ENCODE assay signal across 8 mouse cellular contexts in the genomic region with DNA sequence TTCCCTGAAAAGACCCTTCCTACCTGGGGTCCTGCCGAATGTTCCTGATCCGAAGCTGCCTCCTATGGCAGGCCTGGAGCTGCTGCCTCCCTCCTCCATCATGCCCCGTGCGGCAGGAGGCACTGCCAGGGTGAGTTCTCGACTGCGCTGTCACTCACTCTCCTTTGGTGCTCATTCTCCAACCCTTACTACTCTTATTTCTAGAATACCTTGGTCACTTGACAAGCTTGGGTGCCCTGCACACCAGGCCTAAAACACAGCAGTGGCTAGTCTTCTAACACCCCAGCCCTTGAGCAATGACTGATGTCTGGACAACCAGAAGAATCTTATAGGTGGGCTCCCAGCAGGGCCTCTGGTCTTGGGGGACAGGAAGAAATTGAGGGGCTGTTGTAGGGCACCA. TPM values are rescaled to one million over a fixed set of nuclear protein-coding genes. Genes with fewer than 3 reads are reported as not detected.
DNase-seq lines count a peak whose midpoint lies in the region; ATAC-seq and TF ChIP-seq lines count a peak whose summit lies in the region.
"Not testable (repeated sequence)": the region's sequence is repeated elsewhere in the genome, so short reads cannot be mapped to it uniquely, and the experiment has no call there.

No protein-coding gene starts in this region.

- H3K4me3 ChIP-seq in hindbrain, embryonic 12.5 days; intestine, embryonic 16.5 days (ENCODE audit: low read length); liver, embryonic 11.5 days (ENCODE audit: low read depth, low read length); lung, postnatal 0 days (ENCODE audit: low read depth, low read length); midbrain, embryonic 15.5 days; stomach, embryonic 16.5 days (replicated peaks; ENCODE audit: low read length): not testable (repeated sequence)

- H3K4me2 ChIP-seq in hindbrain, embryonic 12.5 days (replicated peaks); intestine, embryonic 16.5 days (ENCODE audit: low read depth, low read length); liver, embryonic 11.5 days; lung, postnatal 0 days (replicated peaks; ENCODE audit: low read depth, low read length); midbrain, embryonic 15.5 days; stomach, embryonic 16.5 days (ENCODE audit: low read depth, low read length): not testable (repeated sequence)

- TF ChIP-seq EP300 in lung, postnatal 0 days (IDR thresholded peaks at IDR 0.05): not testable (repeated sequence)

- WGBS in hindbrain, embryonic 12.5 days: 94% methylated on average over 6 of the region's 6 CpGs
- WGBS in intestine, embryonic 16.5 days: 97% methylated on average over 6 of the region's 6 CpGs
- 94% methylated on average over 6 of the region's 6 CpGs for WGBS in liver, embryonic 11.5 days
- 92% methylated on average over 6 of the region's 6 CpGs for WGBS in lung, postnatal 0 days
- WGBS in midbrain, embryonic 15.5 days: 93% methylated on average over 6 of the region's 6 CpGs
- 92% methylated on average over 6 of the region's 6 CpGs for WGBS in stomach, embryonic 16.5 days

- H3K9ac ChIP-seq in hindbrain, embryonic 12.5 days; intestine, embryonic 16.5 days (ENCODE audit: low read depth, low read length); liver, embryonic 11.5 days (ENCODE audit: low read depth, low read length); lung, postnatal 0 days (replicated peaks; ENCODE audit: low read depth); midbrain, embryonic 15.5 days; stomach, embryonic 16.5 days (ENCODE audit: low read length): not testable (repeated sequence)

- peaks cover 26% of the 10 kb centered on the region for H3K36me3 ChIP-seq in hindbrain, embryonic 12.5 days
- H3K36me3 ChIP-seq in intestine, embryonic 16.5 days (ENCODE audit: control insufficient read depth, insufficient read depth, low read length); liver, embryonic 11.5 days (ENCODE audit: control insufficient read depth, insufficient read depth, low read length); lung, postnatal 0 days (ENCODE audit: insufficient read depth, low read length); midbrain, embryonic 15.5 days (replicated peaks); stomach, embryonic 16.5 days (ENCODE audit: control insufficient read depth, insufficient read depth, low read length): not testable (repeated sequence)

- not testable (repeated sequence) for H3K9me3 ChIP-seq in hindbrain, embryonic 12.5 days (replicated peaks); intestine, embryonic 16.5 days (ENCODE audit: control insufficient read depth, low read length); liver, embryonic 11.5 days (ENCODE audit: control insufficient read depth, low read length); lung, postnatal 0 days (ENCODE audit: low read length); midbrain, embryonic 15.5 days; stomach, embryonic 16.5 days (replicated peaks; ENCODE audit: control insufficient read depth, low read length)

- DNase-seq in liver, embryonic 11.5 days (ENCODE audit: low spot score); lung, postnatal 0 days (ENCODE audit: low spot score): not testable (repeated sequence)

- ATAC-seq in cerebellum, adult (ENCODE audit: insufficient number of reproducible peaks, low FRiP score, low TSS enrichment): peak; percentile 43; the same call in 1 of the 2 replicates
- peak; percentile 36; the same call in 1 of the 2 replicates for ATAC-seq in frontal cortex, adult (ENCODE audit: low TSS enrichment)
- peak; percentile 52; the same call in 1 of the 2 replicates for ATAC-seq in hindbrain, embryonic 12.5 days (ENCODE audit: low FRiP score)
- peak; percentile 24; the same call in 1 of the 2 replicates for ATAC-seq in intestine, embryonic 16.5 days
- ATAC-seq in liver, embryonic 11.5 days (replicated peaks; ENCODE audit: low FRiP score): peak; percentile 56
- ATAC-seq in lung, postnatal 0 days: peak; percentile 39; the same call in 1 of the 2 replicates
- 0 out of 2 replicates have a peak, but pooled peaks have one; percentile 37 for ATAC-seq in midbrain, embryonic 15.5 days (replicated peaks)
- ATAC-seq in stomach, embryonic 16.5 days (ENCODE audit: insufficient read depth, low FRiP score): 0 out of 2 replicates have a peak, but pooled peaks have one; percentile 14

- not testable (repeated sequence) for H3K27me3 ChIP-seq in hindbrain, embryonic 12.5 days; intestine, embryonic 16.5 days (replicated peaks; ENCODE audit: control insufficient read depth, insufficient read depth, low read length); liver, embryonic 11.5 days (replicated peaks; ENCODE audit: control insufficient read depth, insufficient read depth, low read length); lung, postnatal 0 days (replicated peaks; ENCODE audit: insufficient read depth, low read length); midbrain, embryonic 15.5 days (replicated peaks); stomach, embryonic 16.5 days (ENCODE audit: control insufficient read depth, insufficient read depth, low read length)

- not testable (repeated sequence) for TF ChIP-seq CTCF in lung, postnatal 0 days (IDR thresholded peaks at IDR 0.05)

- not testable (repeated sequence) for H3K27ac ChIP-seq in hindbrain, embryonic 12.5 days; intestine, embryonic 16.5 days (ENCODE audit: low read length); liver, embryonic 11.5 days (ENCODE audit: low read depth, low read length); lung, postnatal 0 days (ENCODE audit: low read length); midbrain, embryonic 15.5 days; stomach, embryonic 16.5 days (ENCODE audit: low read length)

- not testable (repeated sequence) for H3K4me1 ChIP-seq in hindbrain, embryonic 12.5 days; intestine, embryonic 16.5 days (ENCODE audit: control insufficient read depth, insufficient read depth, low read length); liver, embryonic 11.5 days (replicated peaks; ENCODE audit: control insufficient read depth, insufficient read depth, low read length); lung, postnatal 0 days (ENCODE audit: insufficient read depth, low read depth, low read length); midbrain, embryonic 15.5 days; stomach, embryonic 16.5 days (ENCODE audit: control insufficient read depth, insufficient read depth, low read length)

RNA-seq across cellular contexts. Expression of gene Pisd, which starts 51.6 kb away (rescaled TPM):
- polyA plus RNA-seq in hindbrain, embryonic 12.5 days (2016; fragmentation: Nextera tagmentation; extraction: Ambion mirVana): 78.6 and 83.2 TPM in 2 replicates
- polyA plus RNA-seq in intestine, embryonic 16.5 days (2015; fragmentation: Nextera tagmentation; extraction: Ambion mirVana): 110 and 114 TPM in 2 replicates
- 61.0 and 63.8 TPM in 2 replicates for polyA plus RNA-seq in liver, embryonic 11.5 days (2014; fragmentation: Nextera tagmentation; extraction: Ambion mirVana)
- polyA plus RNA-seq in lung, postnatal 0 days (2015; fragmentation: Nextera tagmentation; extraction: Ambion mirVana): 67.0 and 72.7 TPM in 2 replicates
- 106 and 114 TPM in 2 replicates for polyA plus RNA-seq in midbrain, embryonic 15.5 days (2015; fragmentation: Nextera tagmentation; extraction: Ambion mirVana)
- 79.7 and 90.5 TPM in 2 replicates for polyA plus RNA-seq in stomach, embryonic 16.5 days (2015; fragmentation: Nextera tagmentation; extraction: Ambion mirVana)
